Mouse (Mus musculus): ENCODE results near the gene Ftcd. TPM values are rescaled to one million over a fixed set of nuclear protein-coding genes. Genes with fewer than 3 reads are reported as not detected.

Gene Ftcd
- 0.08 TPM in 1 of 2 replicates, not detected in the other for polyA plus RNA-seq (2015; fragmentation: Nextera tagmentation; extraction: Ambion mirVana)

DNA sequence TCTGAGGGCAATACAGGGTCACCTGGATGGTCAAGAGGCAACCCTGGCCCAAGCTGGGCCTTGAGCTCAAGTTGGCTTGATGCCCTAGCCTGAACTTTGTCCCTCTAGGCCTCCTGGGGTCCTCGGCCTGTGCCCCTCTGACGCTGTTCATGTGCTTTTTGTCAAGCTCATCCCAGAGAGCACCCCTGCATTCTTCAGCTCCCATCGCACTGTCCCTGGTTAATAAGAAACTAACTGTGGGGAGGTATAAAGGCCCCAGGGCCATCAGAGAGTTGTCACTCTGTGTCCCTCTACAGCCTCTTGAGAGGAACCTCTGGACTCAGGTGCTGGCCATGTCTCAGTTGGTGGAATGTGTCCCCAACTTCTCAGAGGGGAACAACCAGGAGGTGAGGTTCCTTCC, at the start of gene Ftcd:
Gene Ftcd, plus strand, starts transcription at position 275 of the 400 bp plus-strand sequence.
- Histone ChIP-seq H3K9ac (no peak within 1 kb of the TSS), H3K36me3 (replicated peaks) (no peaks in the 10 kb centered on the region), H3K27ac (no peak within 1 kb of the TSS), H3K4me2 (no peak within 1 kb of the TSS), H3K4me3 (no peak within 1 kb of the TSS), H3K9me3 (no peaks in the 10 kb centered on the region), H3K27me3 (replicated peaks) (no peaks in the 10 kb centered on the region), H3K4me1 (no peaks in the 10 kb centered on the region)
- WGBS = 84% methylated on average over 3 of the region's 3 CpGs
- no peak for ATAC-seq (replicated peaks)

DNA sequence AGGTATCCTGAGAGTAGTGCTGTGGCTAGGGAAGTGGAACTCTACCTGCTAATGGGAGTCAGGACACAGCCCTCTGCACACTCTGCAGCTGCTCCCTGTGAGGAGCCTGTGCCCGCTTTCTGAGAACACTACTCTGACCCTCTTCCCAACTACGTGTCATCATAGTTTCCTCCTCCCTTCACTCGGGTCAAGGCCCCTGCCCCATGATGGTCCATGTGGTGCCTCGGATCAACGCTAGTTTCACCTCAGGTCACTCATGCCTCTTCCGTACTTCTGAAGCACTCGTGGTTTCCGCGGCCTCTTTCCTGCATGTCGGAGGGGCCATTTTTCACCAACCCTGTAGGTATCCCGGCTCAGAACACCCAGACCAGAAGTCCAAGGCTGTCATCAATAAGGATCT, 44.5 kb upstream of the Ftcd start:
- Histone ChIP-seq H3K4me1 (peaks cover 35% of the 10 kb centered on the region), H3K9me3 (no peaks in the 10 kb centered on the region), H3K27me3 (replicated peaks) (no peaks in the 10 kb centered on the region), H3K9ac (peak overlapping the region; percentile 49), H3K27ac (peak overlapping the region; percentile 70), H3K4me3 (peak overlapping the region; percentile 79), H3K36me3 (replicated peaks) (peaks cover 17% of the 10 kb centered on the region), H3K4me2 (peak overlapping the region; percentile 74)
- under 1% methylated on average over 11 of the region's 11 CpGs for WGBS
- ATAC-seq (replicated peaks) = no peak; the same call in 1 of the 2 replicates

DNA sequence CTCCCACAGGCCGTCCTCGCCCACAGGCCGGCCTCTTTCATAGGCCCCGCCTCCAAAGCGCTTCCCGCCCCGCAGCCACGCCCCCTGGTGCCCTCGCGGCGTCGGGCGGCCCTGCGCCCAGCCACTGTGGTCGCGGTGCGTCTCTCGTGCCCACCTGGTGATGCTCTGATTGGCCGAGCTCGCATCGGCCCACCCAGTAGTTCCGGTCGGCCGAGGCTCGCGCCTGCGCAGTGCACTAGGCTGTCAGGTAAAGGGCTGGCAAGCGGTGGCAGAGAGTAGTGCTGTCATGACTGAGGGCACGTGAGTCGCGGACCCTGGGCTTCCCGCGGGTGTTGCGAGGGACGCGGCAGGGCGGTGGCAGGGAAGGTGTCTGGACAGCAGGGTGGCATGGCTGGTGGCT, 44.1 kb upstream of the Ftcd start, which contains the start of gene Lss:
Gene Lss, plus strand, starts transcription at position 214 of the 400 bp plus-strand sequence.
- H3K4me2 ChIP-seq = peak within 1 kb of the TSS; percentile 74
- H3K36me3 ChIP-seq (replicated peaks) = peaks cover 22% of the 10 kb centered on the region
- peak within 1 kb of the TSS; percentile 79 for H3K4me3 ChIP-seq
- H3K9me3 ChIP-seq = no peaks in the 10 kb centered on the region
- H3K9ac ChIP-seq = peak within 1 kb of the TSS; percentile 66
- H3K27ac ChIP-seq = peak within 1 kb of the TSS; percentile 85
- peaks cover 35% of the 10 kb centered on the region for H3K4me1 ChIP-seq
- WGBS = under 1% methylated on average over 37 of the region's 37 CpGs
- ATAC-seq (replicated peaks) = peak; percentile 100
- H3K27me3 ChIP-seq (replicated peaks) = no peaks in the 10 kb centered on the region

DNA sequence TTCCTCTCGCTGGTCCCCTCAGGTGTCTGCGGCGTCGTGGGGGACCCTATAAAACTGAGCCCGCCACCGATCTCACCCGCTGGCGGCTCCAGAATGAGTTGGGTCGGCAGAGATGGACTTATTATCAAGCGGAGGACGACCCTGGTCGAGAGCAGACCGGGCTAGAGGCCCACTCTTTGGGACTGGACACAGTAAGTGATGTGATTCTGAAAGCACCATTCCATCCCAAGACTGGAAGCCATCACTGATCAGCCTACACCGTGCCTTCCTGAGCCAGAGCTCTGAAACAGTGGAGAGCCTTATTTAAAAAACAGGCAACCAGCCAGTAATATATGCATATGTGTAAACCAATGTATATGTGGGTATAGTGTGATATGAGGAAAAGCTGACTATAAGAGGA, 43.6 kb upstream of the Ftcd start:
- peak overlapping the region; percentile 79 for H3K4me3 ChIP-seq
- H3K9ac ChIP-seq = peak overlapping the region; percentile 66
- 1% methylated on average over 14 of the region's 14 CpGs for WGBS
- H3K4me2 ChIP-seq = peak overlapping the region; percentile 74
- H3K4me1 ChIP-seq = peaks cover 35% of the 10 kb centered on the region
- H3K9me3 ChIP-seq = no peaks in the 10 kb centered on the region
- no peaks in the 10 kb centered on the region for H3K27me3 ChIP-seq (replicated peaks)
- H3K36me3 ChIP-seq (replicated peaks) = peaks cover 25% of the 10 kb centered on the region
- ATAC-seq (replicated peaks) = peak; percentile 53
- H3K27ac ChIP-seq = peak overlapping the region; percentile 85

DNA sequence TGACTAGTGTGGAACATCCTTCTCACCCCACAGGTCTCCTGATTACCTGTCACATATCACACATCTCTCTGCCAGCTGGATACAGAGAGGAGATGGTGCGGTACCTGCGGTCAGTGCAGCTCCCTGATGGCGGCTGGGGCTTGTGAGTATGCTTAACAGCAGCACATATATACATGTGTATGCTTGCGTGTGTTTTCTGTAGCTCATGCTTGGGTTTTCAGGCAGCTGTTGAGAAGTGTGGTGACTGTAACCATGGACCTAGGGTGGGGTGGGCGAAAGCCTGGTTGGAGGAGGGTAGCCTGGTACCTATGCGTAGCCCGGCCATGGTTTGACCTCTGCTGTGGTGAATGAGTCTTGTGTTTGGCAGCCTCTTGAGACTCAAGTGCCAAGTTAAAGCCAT, 39.9 kb upstream of the Ftcd start:
- H3K27ac ChIP-seq = no peak overlapping the region
- no peak for ATAC-seq (replicated peaks)
- no peak overlapping the region for H3K4me3 ChIP-seq
- WGBS = 97% methylated on average over 7 of the region's 7 CpGs
- H3K9ac ChIP-seq = no peak overlapping the region
- H3K27me3 ChIP-seq (replicated peaks) = no peaks in the 10 kb centered on the region
- H3K36me3 ChIP-seq (replicated peaks) = peaks cover 55% of the 10 kb centered on the region
- peaks cover 33% of the 10 kb centered on the region for H3K4me1 ChIP-seq
- H3K9me3 ChIP-seq = no peaks in the 10 kb centered on the region
- H3K4me2 ChIP-seq = no peak overlapping the region

DNA sequence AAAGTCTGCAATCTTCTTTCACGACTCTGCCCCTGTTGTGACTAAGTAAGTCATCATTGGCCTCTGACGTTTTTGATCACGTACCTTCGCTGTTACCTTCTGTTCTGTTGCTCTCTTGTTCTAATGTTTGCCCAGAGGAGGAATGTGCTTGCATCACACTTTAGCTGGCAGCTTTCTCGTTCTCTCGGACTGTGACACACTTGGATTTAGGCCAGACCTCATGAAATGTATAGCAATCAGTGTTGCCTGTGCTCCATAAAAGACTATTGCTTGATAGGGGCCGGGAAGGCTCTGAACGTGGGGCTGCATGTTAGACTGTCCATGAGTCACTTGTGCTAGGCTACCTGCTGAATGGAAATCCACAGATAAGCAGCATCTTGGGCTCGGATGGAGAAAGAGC, 37.8 kb upstream of the Ftcd start:
- Histone ChIP-seq H3K27ac (no peak overlapping the region), H3K4me1 (peaks cover 19% of the 10 kb centered on the region), H3K9ac (no peak overlapping the region), H3K9me3 (no peaks in the 10 kb centered on the region), H3K4me2 (no peak overlapping the region), H3K4me3 (no peak overlapping the region), H3K27me3 (replicated peaks) (no peaks in the 10 kb centered on the region), H3K36me3 (replicated peaks) (peaks cover 76% of the 10 kb centered on the region)
- no peak for ATAC-seq (replicated peaks)
- 89% methylated on average over 9 of the region's 9 CpGs for WGBS

DNA sequence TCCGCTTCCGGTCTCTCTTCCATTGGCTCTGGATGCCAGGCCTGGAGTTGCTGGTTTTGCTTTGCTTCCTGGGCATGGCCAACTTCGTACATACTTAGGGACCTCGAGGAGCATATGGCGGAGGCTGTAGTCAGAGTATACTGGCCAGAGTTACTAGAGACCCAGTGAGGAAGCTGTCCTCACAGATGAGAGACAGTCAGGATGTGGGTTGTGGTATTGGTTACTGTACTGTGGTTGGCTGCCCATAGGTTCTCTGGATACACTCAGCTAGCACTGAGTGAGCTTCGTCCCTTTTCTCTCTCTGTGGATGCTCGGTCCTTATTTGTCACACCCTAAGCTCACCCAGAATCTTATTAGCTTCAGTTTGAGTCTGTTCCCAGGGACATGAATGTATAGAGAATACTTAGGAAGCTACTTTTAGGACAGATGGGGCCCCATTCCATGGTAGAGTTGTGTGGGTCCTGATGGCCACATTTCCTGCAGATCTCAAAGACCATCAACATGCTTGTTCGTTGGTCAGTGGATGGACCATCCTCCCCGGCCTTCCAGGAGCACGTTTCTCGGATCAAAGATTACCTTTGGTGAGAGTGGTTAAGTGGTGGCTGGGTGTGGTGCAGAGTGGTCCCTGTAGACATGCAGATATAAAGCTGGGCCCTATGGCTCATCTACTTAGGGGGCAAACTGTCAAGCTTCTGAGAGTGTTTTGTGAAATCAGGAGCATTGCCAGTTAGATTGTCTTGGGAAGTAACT, 33.9 kb upstream of the Ftcd start:
- no peak overlapping the region for H3K4me2 ChIP-seq
- no peak overlapping the region for H3K9ac ChIP-seq
- H3K9me3 ChIP-seq = no peaks in the 10 kb centered on the region
- H3K27me3 ChIP-seq (replicated peaks) = no peaks in the 10 kb centered on the region
- H3K27ac ChIP-seq = no peak overlapping the region
- no peaks in the 10 kb centered on the region for H3K4me1 ChIP-seq
- 92% methylated on average over 11 of the region's 11 CpGs for WGBS
- ATAC-seq (replicated peaks) = no peak
- H3K4me3 ChIP-seq = no peak overlapping the region
- peaks cover 83% of the 10 kb centered on the region for H3K36me3 ChIP-seq (replicated peaks)

DNA sequence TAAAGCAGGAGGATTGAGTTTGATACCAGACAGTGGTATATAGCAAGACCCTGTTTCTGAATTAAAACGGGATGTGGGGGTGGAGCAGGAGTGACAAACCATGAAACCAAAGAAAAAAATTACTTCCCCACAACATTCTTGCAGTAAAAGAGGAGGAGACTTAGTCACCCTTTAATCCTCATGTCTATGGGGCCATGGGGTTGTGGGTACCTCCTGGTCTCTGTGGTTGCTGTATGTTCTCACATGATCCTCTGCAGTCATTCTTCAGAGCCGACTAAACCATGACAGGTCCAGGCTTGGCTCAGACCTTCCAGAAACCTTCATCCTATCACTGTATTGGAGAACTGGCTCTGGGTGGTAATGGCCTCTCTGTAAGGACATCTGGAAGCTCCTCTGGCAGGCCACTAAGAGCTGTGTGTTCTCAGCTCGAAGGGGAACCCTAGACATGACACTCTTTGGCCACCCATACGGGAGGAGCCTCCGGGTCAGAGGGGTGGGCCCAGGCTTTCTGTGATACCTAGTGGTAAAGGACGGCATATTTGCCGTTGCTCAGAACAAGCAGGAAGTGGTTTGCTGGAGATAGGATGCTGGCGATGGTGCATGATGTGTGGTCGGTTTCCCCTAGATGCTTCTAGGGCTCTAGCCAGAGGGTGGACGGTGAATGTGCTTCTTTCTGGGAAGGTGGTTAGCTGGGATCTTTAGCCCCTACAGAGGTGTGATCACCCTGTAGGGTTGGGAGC, 32.6 kb upstream of the Ftcd start:
- Histone ChIP-seq H3K9ac (no peak overlapping the region), H3K27me3 (replicated peaks) (no peaks in the 10 kb centered on the region), H3K4me3 (no peak overlapping the region), H3K4me2 (no peak overlapping the region), H3K27ac (no peak overlapping the region), H3K36me3 (replicated peaks) (peaks cover 87% of the 10 kb centered on the region), H3K4me1 (no peaks in the 10 kb centered on the region), H3K9me3 (no peaks in the 10 kb centered on the region)
- no peak for ATAC-seq (replicated peaks)
- 94% methylated on average over 10 of the region's 10 CpGs for WGBS

DNA sequence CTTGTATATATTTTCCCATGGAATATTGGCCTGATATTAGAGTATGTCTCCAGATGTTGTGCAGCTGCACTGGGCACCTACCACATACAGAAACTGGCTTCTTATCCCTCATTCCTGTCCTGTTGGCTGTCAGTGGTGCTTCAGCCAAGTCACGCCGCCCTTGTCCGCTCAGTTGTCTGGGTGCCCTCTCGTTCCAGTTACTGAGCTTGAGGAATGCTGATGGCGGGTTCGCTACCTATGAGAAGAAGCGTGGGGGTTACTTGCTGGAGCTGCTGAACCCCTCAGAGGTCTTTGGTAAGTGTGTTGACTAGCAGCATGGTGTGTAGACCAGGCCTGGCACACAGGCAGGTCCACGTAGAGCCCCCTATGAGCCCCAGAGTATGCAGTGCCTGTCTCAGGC, 28.9 kb upstream of the Ftcd start:
- no peak overlapping the region for H3K27ac ChIP-seq
- WGBS = 92% methylated on average over 8 of the region's 8 CpGs
- no peaks in the 10 kb centered on the region for H3K9me3 ChIP-seq
- H3K9ac ChIP-seq = no peak overlapping the region
- H3K27me3 ChIP-seq (replicated peaks) = no peaks in the 10 kb centered on the region
- H3K4me1 ChIP-seq = no peaks in the 10 kb centered on the region
- no peak overlapping the region for H3K4me2 ChIP-seq
- H3K36me3 ChIP-seq (replicated peaks) = peaks cover 89% of the 10 kb centered on the region
- no peak for ATAC-seq (replicated peaks)
- H3K4me3 ChIP-seq = no peak overlapping the region

DNA sequence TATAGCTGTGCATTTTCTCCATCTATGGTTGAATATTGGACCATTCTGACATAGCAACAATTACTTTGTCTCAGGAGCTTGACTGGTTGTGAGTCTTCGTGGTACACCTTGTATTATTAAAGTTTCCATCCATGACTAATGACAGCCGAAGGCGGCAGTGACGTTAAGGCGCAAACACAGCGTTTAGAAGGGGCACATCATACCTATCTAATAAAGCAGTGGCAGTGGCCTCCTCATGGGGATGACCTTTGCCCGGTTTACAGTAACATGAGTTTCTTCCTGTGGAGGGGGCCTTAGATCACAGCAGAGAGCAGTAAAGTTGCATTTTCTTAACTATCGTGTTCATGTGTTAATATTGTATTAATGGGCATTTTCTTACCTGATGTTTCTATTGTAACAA, 27.2 kb upstream of the Ftcd start:
- 95% methylated on average over 8 of the region's 8 CpGs for WGBS
- H3K9ac ChIP-seq = no peak overlapping the region
- H3K4me3 ChIP-seq = no peak overlapping the region
- no peaks in the 10 kb centered on the region for H3K27me3 ChIP-seq (replicated peaks)
- no peak for ATAC-seq (replicated peaks)
- H3K4me1 ChIP-seq = no peaks in the 10 kb centered on the region
- H3K9me3 ChIP-seq = no peaks in the 10 kb centered on the region
- no peak overlapping the region for H3K27ac ChIP-seq
- H3K36me3 ChIP-seq (replicated peaks) = peaks cover 85% of the 10 kb centered on the region
- no peak overlapping the region for H3K4me2 ChIP-seq

DNA sequence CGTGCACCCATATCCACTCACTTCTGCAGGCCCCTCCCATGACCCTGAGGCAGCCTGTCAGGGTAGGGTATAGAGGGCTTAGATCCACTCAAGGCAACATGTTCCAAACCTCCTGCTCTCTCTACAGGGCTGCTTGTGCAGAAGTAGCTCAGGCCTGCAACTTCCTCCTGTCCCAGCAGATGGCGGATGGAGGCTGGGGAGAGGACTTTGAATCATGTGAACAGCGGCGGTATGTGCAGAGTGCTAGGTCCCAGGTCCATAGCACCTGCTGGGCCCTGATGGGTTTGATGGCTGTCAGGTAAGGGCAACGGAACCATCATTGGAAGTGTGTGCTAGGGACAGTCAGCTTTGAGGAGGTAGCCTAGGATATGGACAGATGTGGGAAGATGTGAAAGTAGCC, 25.0 kb upstream of the Ftcd start:
- no peak overlapping the region for H3K9ac ChIP-seq
- no peak for ATAC-seq (replicated peaks)
- peaks cover 76% of the 10 kb centered on the region for H3K36me3 ChIP-seq (replicated peaks)

DNA sequence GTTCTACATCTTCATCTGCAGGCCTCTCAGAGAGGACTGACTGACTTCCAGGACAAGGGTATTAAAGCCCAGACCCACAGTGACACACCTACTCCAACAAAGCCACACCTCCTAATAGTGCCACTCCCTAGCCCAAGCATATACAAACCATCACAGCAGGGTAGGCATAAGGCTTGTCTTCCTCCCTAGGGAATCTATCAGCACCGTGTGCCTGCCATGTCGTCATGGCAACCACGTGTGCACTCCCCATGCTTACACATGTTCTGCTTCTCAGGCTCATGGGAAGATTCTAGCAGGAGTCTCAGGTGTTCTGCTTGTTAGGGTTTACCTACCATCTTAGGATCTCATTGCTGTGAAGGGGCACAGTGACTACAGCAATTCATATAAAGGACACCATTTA, 23.9 kb upstream of the Ftcd start:
- no peaks in the 10 kb centered on the region for H3K27me3 ChIP-seq (replicated peaks)
- H3K9ac ChIP-seq = no peak overlapping the region
- no peak overlapping the region for H3K4me2 ChIP-seq
- peaks cover 69% of the 10 kb centered on the region for H3K36me3 ChIP-seq (replicated peaks)
- H3K9me3 ChIP-seq = no peaks in the 10 kb centered on the region
- H3K4me1 ChIP-seq = no peaks in the 10 kb centered on the region
- no peak for ATAC-seq (replicated peaks)
- WGBS = 69% methylated on average over 3 of the region's 3 CpGs
- H3K4me3 ChIP-seq = no peak overlapping the region
- H3K27ac ChIP-seq = no peak overlapping the region

More for the DNA sequence above, 25.0 kb upstream of the Ftcd start:
- Histone ChIP-seq H3K9me3 (no peaks in the 10 kb centered on the region), H3K4me3 (no peak overlapping the region), H3K4me2 (no peak overlapping the region), H3K27ac (no peak overlapping the region), H3K4me1 (no peaks in the 10 kb centered on the region), H3K27me3 (replicated peaks) (no peaks in the 10 kb centered on the region)
- 92% methylated on average over 5 of the region's 5 CpGs for WGBS

All from midbrain, embryonic 15.5 days (tissue).